Mouse (Mus musculus) stomach, postnatal 0 days (tissue): ENCODE measurements at regions not wholly inside any gene's neighbourhood (a gene's known extent, or its start where the extent isn't known, plus 50 kb on each side); places are given as distances from the start of the nearest gene placed in this dataset.

Experiments
- ATAC-seq: fragments of 200-750 bp; cut with Nextera tagmentation; 2 replicates; pipeline ENCODE4 v1.8.0; 2017; ENCODE audit not compliant: low FRiP score, low TSS enrichment
- DNase-seq: peaks from one replicate; pipeline ENCODE4 v3.0.0-alpha.2; 2016; ENCODE audit warnings: low spot score
- H3K27ac ChIP-seq: fragments of 300-500 bp; sonication (generic); replicated peaks from 2 replicates; pipeline ENCODE4 v1.5.1; 2014; ENCODE audit warnings: mild to moderate bottlenecking, control low read depth
- H3K27me3 ChIP-seq: fragments of 300-500 bp; sonication (generic); 2 replicates; pipeline ENCODE4 v1.6.1; 2014; ENCODE audit warnings: low read length; ENCODE audit not compliant: control insufficient read depth, insufficient read depth
- H3K36me3 ChIP-seq: fragments of 300-500 bp; sonication (generic); 2 replicates; pipeline ENCODE4 v1.6.1; 2014; ENCODE audit warnings: low read length, mixed read lengths; ENCODE audit not compliant: control insufficient read depth, insufficient read depth
- H3K4me1 ChIP-seq: fragments of 300-500 bp; sonication (generic); replicated peaks from 2 replicates; pipeline ENCODE4 v1.6.1; 2014; ENCODE audit warnings: antibody characterized with exemption; ENCODE audit not compliant: control insufficient read depth, insufficient read depth
- H3K4me2 ChIP-seq: fragments of 300-500 bp; sonication (generic); replicated peaks from 2 replicates; pipeline ENCODE4 v1.6.1; 2014; ENCODE audit warnings: low read depth, mild to moderate bottlenecking, control low read depth, moderate library complexity
- H3K4me3 ChIP-seq: fragments of 300-500 bp; sonication (generic); 2 replicates; pipeline ENCODE4 v1.5.1; 2014; ENCODE audit warnings: low read depth, low read length, control low read depth
- H3K9ac ChIP-seq: fragments of 300-500 bp; sonication (generic); 2 replicates; pipeline ENCODE4 v1.6.1; 2014; ENCODE audit warnings: mild to moderate bottlenecking, low read length, control low read depth, mixed read lengths
- H3K9me3 ChIP-seq: fragments of 300-500 bp; sonication (generic); 2 replicates; pipeline ENCODE4 v1.6.1; 2016; ENCODE audit warnings: low read length; ENCODE audit not compliant: control insufficient read depth
- CTCF ChIP-seq: IDR thresholded peaks from 2 replicates; pipeline ENCODE4 v1.5.1; 2016; ENCODE audit warnings: antibody characterized with exemption, low read depth, mild to moderate bottlenecking, moderate library complexity
- EP300 ChIP-seq: optimal IDR thresholded peaks from 2 replicates; pipeline ENCODE3; 2016; ENCODE audit warnings: antibody characterized with exemption
- WGBS: fragments of 180-500 bp; shearing (Covaris S2); extraction: QIAGEN DNeasy Blood & Tissue Kit; methylation state at CpG from one replicate; pipeline ENCODE4 v1.1.7; 2014; 5-methylcytosine and 5-hydroxymethylcytosine counted together

- Histone ChIP-seq H3K4me1 (no peaks in the 10 kb centered on the region), H3K9ac (no peak overlapping the region), H3K27ac (no peak overlapping the region), H3K4me3 (no peak overlapping the region), H3K27me3 (no peaks in the 10 kb centered on the region), H3K9me3 (no peaks in the 10 kb centered on the region), H3K4me2 (no peak overlapping the region), H3K36me3 (no peaks in the 10 kb centered on the region)
- WGBS, result 75% methylated on average over 3 of the region's 3 CpGs
- ATAC-seq, result no peak
- no peak for TF ChIP-seq EP300
- no peak for DNase-seq
Observed at GRCm38 (mm10) chr10:46070766-46071165, 493.1 kb downstream of the Hace1 start.

GRCm38 (mm10) chr10:46071220-46071619, 493.6 kb downstream of the Hace1 start:
- 56% methylated on average over 8 of the region's 8 CpGs for WGBS
- H3K27me3 ChIP-seq, result no peaks in the 10 kb centered on the region
- DNase-seq (no peak), ATAC-seq (no peak)
- no peak overlapping the region for H3K4me2 ChIP-seq
- H3K36me3 ChIP-seq, result no peaks in the 10 kb centered on the region
- no peaks in the 10 kb centered on the region for H3K9me3 ChIP-seq
- no peak overlapping the region for H3K9ac ChIP-seq
- no peak overlapping the region for H3K27ac ChIP-seq
- no peaks in the 10 kb centered on the region for H3K4me1 ChIP-seq
- H3K4me3 ChIP-seq, result no peak overlapping the region
- no peak for TF ChIP-seq CTCF
- no peak for TF ChIP-seq EP300

GRCm38 (mm10) chr10:46071810-46072549, 494.4 kb downstream of the Hace1 start:
- Histone ChIP-seq H3K36me3 (no peaks in the 10 kb centered on the region), H3K4me3 (no peak overlapping the region), H3K4me2 (no peak overlapping the region), H3K9ac (no peak overlapping the region), H3K9me3 (no peaks in the 10 kb centered on the region), H3K4me1 (no peaks in the 10 kb centered on the region), H3K27me3 (no peaks in the 10 kb centered on the region), H3K27ac (no peak overlapping the region)
- no peak for ATAC-seq
- WGBS, result 75% methylated on average over 12 of the region's 12 CpGs
- no peak for TF ChIP-seq EP300
- no peak for TF ChIP-seq CTCF
- no peak for DNase-seq

- no peaks in the 10 kb centered on the region for H3K27me3 ChIP-seq
- H3K4me3 ChIP-seq, result no peak overlapping the region
- H3K36me3 ChIP-seq, result no peaks in the 10 kb centered on the region
- WGBS, result 66% methylated on average over 16 of the region's 16 CpGs
- H3K27ac ChIP-seq, result no peak overlapping the region
- ATAC-seq (no peak), DNase-seq (no peak)
- H3K9ac ChIP-seq, result no peak overlapping the region
- no peaks in the 10 kb centered on the region for H3K4me1 ChIP-seq
- H3K4me2 ChIP-seq, result no peak overlapping the region
- TF ChIP-seq EP300, result no peak
- no peak for TF ChIP-seq CTCF
- H3K9me3 ChIP-seq, result no peaks in the 10 kb centered on the region
Observed at GRCm38 (mm10) chr10:46072550-46073470, 495.2 kb downstream of the Hace1 start.

GRCm38 (mm10) chr10:46087766-46088165, 510.1 kb downstream of the Hace1 start:
- DNase-seq, result no peak
- Histone ChIP-seq H3K4me2 (no peak overlapping the region), H3K36me3 (no peaks in the 10 kb centered on the region), H3K4me1 (no peaks in the 10 kb centered on the region), H3K9me3 (no peaks in the 10 kb centered on the region), H3K4me3 (no peak overlapping the region), H3K9ac (no peak overlapping the region), H3K27me3 (no peaks in the 10 kb centered on the region), H3K27ac (no peak overlapping the region)
- no peak for ATAC-seq
- TF ChIP-seq EP300 (no peak), CTCF (no peak)
- 16% methylated on average over 4 of the region's 4 CpGs for WGBS

GRCm38 (mm10) chr10:46100837-46101236, 523.2 kb downstream of the Hace1 start:
- no peak overlapping the region for H3K27ac ChIP-seq
- H3K4me2 ChIP-seq, result no peak overlapping the region
- no peaks in the 10 kb centered on the region for H3K27me3 ChIP-seq
- H3K4me3 ChIP-seq, result no peak overlapping the region
- H3K4me1 ChIP-seq, result no peaks in the 10 kb centered on the region
- TF ChIP-seq EP300 (no peak), CTCF (no peak)
- H3K9me3 ChIP-seq, result no peaks in the 10 kb centered on the region
- ATAC-seq (no peak), DNase-seq (no peak)
- no peaks in the 10 kb centered on the region for H3K36me3 ChIP-seq
- H3K9ac ChIP-seq, result no peak overlapping the region
